Mouse (Mus musculus) neutrophil, adult 5-6 weeks (primary cell): ENCODE measurements around the gene Gm525. TPM values are rescaled to one million over a fixed set of nuclear protein-coding genes. Genes with fewer than 3 reads are reported as not detected.
"Not testable (repeated sequence)": the region's sequence is repeated elsewhere in the genome, so short reads cannot be mapped to it uniquely, and the experiment has no call there.

Experiments used
- ATAC-seq: fragments of 151-379, 151-347 bp; 2 replicates; pipeline ENCODE4 v1.8.0; 2017; ENCODE audit warnings: mild to moderate bottlenecking, moderate TSS enrichment; ENCODE audit not compliant: insufficient number of reproducible peaks, poor library complexity, low FRiP score, severe bottlenecking; ENCODE audit errors: extremely low read depth
- total RNA-seq: library from RNA; stranded (forward); fragments of 200-1000 nt; gene quantifications from 2 replicates; pipeline ENCODE4 v1.2.3, GENCODE M21; 2017

The Gm525 gene
- total RNA-seq, 1 experiment from 2014 or later: not detected

DNA sequence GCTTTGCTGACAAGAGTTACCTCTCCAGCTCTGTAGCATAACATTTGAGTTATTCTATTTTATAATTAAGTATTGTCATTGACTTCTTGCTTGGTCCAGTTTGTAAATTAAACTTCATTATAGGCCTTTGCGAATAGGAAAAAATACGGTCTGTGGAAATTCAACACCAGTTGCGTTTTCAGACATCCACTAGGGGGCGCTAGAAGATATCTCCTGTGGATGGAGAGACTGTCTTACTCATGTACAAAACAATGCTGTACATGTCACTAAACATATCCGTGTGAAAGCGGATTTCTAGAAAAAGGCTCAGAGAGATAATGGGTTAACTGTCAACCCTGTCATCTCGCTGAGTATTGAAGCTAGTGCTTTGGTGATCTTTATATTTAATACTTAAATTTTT lies 11.0 kb downstream of the Gm525 start:
- peak; percentile 67 for ATAC-seq

DNA sequence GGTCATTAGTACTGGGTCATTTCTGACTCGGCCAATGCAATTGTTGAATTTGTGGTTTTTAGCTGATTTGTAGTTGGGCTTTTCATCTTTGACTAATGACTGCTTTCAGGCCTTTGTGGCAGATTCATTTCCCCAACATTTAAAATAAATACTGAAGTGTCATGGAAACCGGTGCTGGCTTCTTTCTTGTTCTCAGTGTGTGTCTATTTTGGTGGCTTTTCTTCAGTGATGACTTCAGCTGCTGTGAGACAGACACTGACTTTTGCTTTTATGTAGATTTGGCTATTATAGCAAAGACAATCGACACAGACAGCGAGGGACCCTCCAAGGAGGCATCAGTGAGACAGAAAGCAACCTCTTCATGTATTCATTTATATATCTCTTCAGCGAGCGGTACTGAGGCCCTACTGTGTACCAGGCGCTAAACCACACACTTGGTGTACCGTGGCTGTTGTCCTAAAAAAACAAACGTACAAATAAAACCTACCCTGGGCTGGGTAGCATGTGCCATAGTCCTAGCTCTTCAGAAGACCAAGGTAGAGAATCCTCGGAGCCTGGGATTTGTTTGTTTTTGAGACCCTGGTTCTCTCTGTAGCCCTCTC lies 12.7 kb downstream of the Gm525 start:
- no peak for ATAC-seq

DNA sequence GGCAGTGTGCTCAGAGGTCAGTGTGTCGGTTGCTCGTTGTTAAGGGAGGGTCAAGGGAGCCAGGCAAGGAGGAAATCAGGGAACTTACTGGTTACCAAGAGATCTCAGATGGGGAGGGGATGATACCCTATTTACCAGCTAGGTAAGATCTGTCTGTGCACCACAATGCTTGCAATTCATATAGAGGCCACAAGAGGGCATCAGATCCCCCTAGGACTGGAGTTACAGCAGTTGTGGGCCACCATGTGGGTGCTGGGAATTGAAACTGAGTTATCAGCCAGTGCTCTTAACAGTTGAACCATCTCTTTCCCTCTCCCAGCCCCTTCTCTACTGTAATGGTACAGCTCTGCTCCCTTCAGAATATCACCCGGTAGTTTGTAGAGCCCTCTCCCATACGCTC lies 15.1 kb downstream of the Gm525 start:
- ATAC-seq: no peak

DNA sequence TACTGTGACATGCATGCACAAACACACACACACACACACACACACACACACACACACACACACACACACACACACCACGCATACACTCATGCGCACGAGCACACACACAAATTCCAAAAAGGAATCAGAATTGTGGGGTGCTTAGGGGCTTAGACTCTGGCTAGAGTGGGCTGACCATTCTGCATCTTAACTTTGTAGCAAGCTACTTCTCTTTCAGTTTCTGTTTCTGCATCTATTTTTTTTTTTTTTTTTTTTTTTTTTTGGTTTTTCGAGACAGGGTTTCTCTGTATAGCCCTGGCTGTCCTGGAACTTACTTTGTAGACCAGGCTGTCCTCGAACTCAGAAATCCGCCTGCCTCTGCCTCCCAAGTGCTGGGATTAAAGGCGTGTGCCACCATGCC lies 16.7 kb downstream of the Gm525 start:
- ATAC-seq: not testable (repeated sequence)

DNA sequence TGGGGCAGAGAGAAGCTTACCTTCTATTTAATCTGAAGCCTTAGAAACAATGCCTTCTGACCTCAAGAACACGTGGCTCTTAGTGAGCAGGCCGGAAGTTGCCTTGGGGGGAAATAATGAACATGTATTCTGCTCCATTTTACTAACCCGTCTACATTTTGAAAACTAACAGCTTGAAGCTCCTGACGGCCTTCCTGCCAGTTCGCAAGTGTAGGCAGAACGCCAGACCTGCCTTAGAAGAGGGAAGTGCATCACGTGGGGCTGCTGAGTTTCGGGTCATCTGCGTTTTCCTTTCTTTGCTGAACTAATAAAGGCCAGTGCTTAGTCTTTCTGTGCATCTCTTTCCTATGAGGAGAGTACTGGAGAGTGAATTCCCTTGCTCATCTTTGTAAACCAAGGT lies 19.1 kb downstream of the Gm525 start:
- peak; percentile 71 for ATAC-seq

DNA sequence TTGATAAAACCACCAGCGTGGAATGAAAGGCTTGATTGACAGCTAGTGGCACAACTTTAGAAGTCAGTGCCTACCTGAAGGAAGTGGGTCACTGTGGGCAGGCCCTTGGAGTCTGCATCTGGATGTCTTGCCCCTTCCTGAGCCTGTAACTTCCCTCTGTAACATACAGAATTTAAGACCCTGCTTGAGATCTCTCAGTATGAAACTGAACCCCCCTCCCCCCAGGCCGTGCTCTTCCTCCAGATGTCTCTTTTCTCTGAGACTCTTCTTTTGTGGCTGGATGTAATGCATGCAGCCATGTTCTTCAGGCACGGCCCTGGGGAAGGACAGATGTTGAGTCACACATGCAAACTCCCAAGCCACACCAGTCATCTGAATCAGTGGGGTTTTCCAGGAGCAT lies 21.7 kb downstream of the Gm525 start:
- no peak for ATAC-seq

DNA sequence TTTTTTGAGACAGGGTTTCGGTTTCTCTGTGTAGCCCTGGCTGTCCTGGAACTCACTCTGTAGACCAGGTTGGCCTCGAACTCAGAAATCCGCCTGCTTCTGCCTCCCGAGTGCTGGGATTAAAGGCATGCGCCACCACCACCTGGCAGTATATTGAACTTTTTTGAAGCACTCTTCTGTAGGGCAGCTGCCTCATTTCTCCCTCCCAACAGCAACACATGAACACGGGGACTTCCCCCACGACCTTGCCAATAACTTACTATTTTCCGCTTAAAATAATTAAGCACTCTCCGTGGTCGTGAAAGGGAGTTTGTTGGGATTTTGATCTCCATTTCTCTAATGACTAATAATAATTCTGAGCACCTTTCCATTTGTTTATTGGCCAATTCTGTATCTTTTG lies 23.7 kb downstream of the Gm525 start:
- not testable (repeated sequence) for ATAC-seq

DNA sequence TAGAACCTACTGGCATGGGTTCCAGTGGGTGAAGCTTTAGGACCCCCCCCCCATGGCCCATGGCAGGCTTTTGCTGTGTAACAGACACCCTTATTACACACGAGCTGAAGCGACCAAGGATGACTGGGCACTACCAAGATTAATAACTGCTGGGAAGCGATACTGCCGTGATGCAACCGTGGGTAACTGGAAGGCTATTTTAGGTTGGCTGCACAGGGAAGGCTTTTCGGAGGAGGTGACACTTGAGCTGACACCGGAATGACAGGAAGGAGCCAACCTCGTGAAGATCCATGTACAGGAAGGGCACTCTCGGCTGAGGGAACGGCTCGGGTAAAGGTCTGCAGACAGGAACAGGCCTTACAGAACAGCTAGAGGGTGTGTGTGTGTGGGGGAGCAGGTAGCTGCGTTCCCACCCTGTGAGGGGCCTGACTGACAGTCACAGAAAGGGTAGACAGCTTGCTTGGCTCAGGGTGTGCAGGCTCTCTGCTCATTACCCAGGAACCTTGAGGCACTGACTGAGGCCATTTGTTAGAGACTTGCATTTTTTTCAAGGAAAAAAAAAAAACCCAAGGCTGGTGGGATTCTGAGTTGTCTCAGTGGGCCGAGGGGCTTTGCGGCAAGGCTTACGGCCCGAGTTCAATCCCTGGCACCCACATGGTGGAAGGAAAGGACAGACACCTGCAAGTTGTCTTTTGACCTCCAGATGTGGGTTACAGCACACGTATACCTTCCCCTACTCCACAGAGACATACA lies 24.6 kb downstream of the Gm525 start:
- no peak for ATAC-seq

DNA sequence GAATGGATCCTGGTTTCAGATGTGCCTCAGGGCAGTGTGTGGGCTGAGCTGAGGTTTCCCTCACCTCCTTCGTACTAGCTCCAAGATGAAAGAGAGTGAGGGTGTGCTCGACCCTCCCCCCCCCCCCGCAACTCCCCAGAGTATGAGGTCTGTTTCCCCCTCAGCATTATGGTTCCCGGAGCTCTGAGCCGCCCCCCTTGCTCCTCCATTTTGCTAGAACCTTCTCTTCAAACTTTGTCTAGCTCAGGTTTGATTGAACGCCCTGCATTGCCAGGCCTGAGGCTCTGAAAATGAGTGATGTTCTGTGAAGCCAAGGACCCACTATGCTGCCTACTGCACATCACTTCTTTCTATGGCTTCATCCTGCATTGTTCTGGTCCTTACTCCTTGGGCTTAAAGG lies 25.3 kb downstream of the Gm525 start:
- no peak for ATAC-seq

DNA sequence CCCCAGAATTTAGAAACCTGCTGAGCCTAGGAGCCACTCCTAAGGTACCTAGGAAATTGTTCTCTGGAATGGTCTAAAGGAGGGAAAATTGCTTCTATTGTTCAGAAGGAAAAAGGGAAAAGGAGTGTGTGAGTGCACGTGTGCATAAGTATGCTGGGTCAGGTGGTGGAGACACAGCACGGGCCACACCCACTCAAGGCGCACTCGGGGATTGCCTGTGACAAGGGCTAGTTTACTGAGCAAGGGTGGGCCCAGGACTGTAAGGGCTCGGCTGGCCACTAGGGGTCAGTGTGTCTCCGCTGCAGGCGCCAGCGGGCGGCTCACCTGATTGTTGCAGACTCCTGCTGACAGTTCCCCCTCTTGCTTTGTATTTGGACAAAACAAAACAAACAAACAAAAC lies 26.8 kb downstream of the Gm525 start:
- peak; percentile 94 for ATAC-seq

DNA sequence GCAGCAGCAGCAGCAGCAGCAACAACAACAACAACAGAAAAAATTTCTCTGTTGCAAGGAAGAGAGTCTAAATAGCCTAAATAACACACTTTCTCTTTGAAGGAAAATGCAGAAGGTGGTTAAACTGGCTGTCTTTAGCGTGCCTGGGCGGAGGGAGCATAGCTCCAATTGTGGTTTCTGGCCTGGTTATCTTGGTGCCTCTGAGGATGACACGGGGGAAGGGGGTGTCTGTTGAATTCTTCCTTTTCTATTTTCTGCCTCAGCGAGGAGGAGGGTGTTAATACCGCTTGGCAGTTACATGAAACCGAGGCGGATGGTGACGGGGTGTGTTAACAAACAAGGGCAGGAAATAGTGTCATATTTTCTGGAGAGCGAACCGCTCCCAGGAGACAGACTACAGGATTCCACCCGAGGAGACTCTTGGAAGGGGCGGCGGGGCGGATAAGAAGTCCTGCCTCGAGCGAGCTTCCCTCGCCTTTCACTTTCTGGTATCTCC lies 27.2 kb downstream of the Gm525 start:
- no peak for ATAC-seq

DNA sequence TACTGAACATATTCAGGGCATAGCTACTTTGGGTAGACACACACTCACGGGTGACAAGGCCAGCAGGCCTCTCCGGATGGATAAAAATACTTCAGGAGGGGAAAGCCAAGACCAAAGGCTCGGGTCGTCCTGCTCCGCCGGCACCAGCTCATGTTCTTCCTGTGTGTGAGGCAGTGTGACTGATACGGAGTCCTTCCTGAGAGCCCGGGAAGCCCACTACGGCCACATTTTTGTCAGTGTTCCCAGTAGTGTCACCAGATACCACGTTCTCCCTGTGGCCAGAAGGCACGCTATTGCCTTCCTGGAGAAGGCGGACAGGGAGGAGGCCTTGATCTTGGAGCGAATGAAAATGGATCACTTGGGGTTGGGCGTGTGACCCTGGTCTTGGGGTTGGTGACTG lies 29.5 kb downstream of the Gm525 start:
- ATAC-seq: no peak

DNA sequence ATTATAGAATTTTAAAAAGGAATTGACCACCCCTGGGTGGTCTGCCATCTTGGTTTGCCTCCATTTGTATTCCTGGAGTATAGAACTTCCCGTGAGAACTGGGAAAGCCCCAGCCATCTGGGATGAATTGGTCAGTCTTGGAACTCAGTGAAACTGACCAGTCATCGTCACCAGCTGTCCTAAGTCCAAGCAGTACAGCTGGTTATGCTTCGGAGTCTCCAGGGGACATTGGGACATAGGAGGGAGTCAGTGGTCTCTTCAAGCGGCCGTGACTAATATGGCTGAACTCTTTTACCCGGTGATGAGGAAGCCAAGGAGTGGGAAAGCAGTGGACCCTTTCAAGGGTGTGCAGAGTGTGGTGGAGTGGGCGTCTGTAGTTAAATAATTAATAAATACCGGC lies 31.6 kb downstream of the Gm525 start:
- no peak for ATAC-seq

DNA sequence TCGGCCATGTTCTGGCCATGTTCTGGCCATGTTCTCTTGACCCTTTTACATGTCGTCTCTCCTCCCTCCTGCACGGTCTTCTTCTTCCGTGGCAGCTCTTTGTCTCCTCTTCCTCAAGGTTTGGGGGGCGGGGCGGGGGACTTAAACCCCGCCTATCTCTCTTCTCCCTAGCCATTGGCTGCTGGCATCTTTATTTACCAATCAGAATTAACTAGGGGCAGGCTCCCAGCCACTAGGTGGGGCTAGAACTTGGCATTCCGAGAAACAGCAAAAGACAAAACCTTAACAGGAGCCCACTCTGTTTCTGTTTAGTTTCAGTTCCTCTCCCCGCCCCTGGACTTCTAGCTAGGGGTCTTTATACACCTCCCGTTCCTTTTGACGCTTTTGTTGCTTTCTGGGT lies 32.2 kb downstream of the Gm525 start:
- ATAC-seq: no peak

DNA sequence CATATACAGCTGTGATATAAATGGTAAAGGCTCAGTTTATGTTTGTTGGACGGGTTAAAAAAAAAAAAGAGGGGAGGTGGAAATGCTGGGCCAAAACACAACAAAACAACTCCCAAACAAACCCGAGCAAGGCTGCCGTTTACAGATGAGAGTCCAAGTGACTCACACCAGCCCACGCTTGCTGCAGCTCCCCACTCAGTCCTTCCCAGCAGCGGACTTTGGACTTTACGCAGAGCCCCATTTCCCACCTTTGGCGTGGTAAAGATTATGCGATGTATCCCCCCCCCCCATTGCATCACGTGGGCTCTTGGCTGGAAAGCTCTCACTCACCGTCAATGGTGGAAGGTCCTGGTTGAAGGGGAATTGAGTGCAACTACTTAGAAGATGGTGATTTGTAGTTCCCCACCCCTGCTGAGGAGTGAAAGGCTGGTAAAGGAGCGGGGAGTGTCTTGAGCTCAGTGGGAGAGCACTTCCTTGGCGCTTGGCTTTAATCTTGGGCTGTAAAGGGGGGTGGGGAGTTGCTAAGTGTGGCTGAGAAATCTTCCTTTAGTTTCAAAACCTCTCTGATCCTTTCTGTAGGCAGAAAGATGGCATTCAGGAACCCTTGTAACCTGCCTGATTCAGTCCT lies 33.7 kb downstream of the Gm525 start:
- ATAC-seq: no peak

DNA sequence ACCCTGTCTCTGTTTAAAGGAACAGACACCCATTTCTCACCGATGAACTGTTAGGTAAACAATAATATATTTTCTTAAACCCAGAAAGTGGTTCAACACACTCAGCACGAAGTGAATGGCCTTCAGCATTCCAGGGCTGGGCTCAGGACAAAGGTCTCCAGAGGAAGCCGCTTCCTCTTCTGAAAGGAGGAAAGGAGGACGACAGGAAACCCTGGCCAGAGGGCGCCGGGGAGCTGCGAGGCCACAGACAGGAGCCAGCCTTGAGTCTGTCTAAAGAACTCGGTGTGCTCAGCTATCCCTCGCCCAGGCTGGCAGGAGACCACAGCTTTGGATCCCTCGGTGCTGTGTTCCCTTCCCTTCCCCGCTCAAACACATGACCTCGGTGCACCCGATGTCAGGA lies 50.8 kb downstream of the Gm525 start:
- ATAC-seq: no peak

DNA sequence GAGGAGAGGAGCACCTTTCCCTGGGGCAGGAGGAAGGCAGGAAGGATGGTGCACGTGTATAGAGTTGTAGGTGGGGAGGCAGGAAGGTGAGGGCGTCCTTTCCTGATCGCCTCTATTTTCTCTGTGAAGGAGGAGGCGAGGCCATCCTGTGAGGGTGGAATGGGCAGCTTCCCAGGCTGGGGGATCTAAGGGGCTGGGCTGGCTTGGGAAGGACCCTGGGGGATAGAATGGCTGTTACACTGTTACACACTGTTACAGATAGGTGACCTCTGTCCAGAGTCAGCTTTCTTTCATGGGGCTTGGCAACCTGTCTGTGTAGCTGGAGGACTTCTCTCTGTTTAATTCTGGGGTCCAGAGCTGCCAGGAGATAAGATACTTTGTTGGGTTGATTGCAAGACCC lies 57.2 kb downstream of the Gm525 start:
- no peak for ATAC-seq

DNA sequence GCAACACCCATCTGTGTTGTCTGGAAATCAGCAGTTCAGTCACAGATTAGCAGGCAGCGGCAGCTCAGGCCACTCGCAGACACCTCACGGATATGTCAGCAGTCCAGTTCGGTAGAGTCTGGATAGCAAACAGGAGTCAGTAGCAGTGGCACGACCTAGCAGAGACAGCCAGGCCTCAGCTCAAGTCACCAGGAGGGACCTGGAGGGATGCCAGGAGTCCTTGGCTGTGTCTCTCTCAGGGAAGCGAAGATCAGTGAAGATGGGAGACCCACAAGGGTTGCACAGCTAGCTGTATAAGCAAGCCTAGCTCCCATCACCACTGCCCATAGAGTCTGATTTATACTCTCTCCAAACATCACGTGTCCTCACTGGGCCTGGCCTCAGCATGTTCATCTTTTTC lies 58.8 kb downstream of the Gm525 start:
- no peak for ATAC-seq

DNA sequence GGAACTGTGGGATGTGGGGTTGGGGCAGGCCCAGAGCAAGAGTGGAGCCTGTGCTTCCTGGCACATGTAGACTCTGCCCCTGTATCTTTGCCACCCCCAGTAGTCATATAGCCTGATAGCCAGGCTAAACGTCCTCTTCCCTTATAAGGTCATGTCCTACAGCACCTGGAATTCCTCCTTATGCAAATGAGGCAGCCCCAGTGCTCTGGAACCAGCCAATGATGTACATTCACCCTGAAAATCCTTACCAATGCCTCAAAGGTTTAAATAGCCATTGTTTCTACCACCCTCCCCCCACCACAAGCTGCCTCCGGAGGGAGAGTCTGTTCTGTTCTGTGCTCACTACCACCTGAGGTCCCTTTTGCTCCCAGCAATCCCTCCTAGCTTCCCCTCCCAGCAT lies 60.6 kb downstream of the Gm525 start:
- no peak for ATAC-seq

DNA sequence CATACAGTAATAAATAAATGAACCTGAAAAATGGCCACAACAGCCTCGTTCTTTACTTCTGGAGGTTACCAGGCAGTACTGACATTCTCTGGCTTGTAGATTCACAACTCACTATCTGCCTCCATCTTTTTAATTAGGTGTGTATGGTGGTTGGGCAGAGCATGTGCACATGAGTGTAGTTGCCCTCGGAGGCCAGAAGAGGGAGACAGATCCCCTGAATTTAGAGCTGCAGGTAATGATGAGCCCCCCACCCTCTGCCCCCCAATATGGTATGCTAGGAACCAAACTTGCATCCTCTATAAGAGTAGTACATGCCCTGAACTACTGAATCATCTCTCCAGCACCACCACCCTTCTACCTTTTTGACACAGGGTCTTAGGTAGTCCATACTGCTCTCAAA lies 64.3 kb downstream of the Gm525 start:
- no peak for ATAC-seq
